Mouse (Mus musculus): ENCODE results near the gene Megf8.

- TF ChIP-seq CTCF (IDR thresholded peaks at IDR 0.05; ENCODE audit: extremely low read depth, insufficient read length, insufficient replicate concordance, low read depth, low read length), result no peak
- TF ChIP-seq POLR2A (IDR thresholded peaks at IDR 0.05; ENCODE audit: low read depth, low read length), result no peak
Measured at GRCm38 (mm10) chr7:25323219-25323618, 6.3 kb downstream of the Megf8 start.

Measured in small intestine, adult 2 months (tissue).